Mouse (Mus musculus): ENCODE results near the gene Zbtb18. TPM values are rescaled to one million over a fixed set of nuclear protein-coding genes. Genes with fewer than 3 reads are reported as not detected.

Gene Zbtb18
- polyA plus RNA-seq, 1 experiment = 32.3 TPM

- Histone ChIP-seq H3K4me3 (ENCODE audit: insufficient read depth, low read length) (no peak overlapping the region), H3K4me1 (ENCODE audit: control insufficient read depth, insufficient read depth, low read length) (no peaks in the 10 kb centered on the region), H3K27ac (ENCODE audit: insufficient read depth, low read depth, low read length) (no peak overlapping the region)
- no peak for TF ChIP-seq POLR2A (IDR thresholded peaks at IDR 0.05; ENCODE audit: borderline replicate concordance, low read depth, low read length)
- TF ChIP-seq CTCF (IDR thresholded peaks at IDR 0.05; ENCODE audit: low read depth, low read length) = no peak
Observed at GRCm38 (mm10) chr1:177428338-177428737, 13.8 kb upstream of the Zbtb18 start.

- no peak overlapping the region for H3K4me3 ChIP-seq (ENCODE audit: insufficient read depth, low read length)
- TF ChIP-seq CTCF (IDR thresholded peaks at IDR 0.05; ENCODE audit: low read depth, low read length) (no peak), POLR2A (IDR thresholded peaks at IDR 0.05; ENCODE audit: borderline replicate concordance, low read depth, low read length) (no peak)
- no peaks in the 10 kb centered on the region for H3K4me1 ChIP-seq (ENCODE audit: control insufficient read depth, insufficient read depth, low read length)
- H3K27ac ChIP-seq (ENCODE audit: insufficient read depth, low read depth, low read length) = no peak overlapping the region
Observed at GRCm38 (mm10) chr1:177429067-177429466, 13.1 kb upstream of the Zbtb18 start.

- Histone ChIP-seq H3K4me1 (ENCODE audit: control insufficient read depth, insufficient read depth, low read length) (peaks cover 11% of the 10 kb centered on the region), H3K27ac (ENCODE audit: insufficient read depth, low read depth, low read length) (no peak overlapping the region), H3K4me3 (ENCODE audit: insufficient read depth, low read length) (no peak overlapping the region)
- TF ChIP-seq POLR2A (IDR thresholded peaks at IDR 0.05; ENCODE audit: borderline replicate concordance, low read depth, low read length) = no peak
- no peak for TF ChIP-seq CTCF (IDR thresholded peaks at IDR 0.05; ENCODE audit: low read depth, low read length)
Observed at GRCm38 (mm10) chr1:177440411-177440810, 1.7 kb upstream of the Zbtb18 start.

GRCm38 (mm10) chr1:177440981-177441491 is 1.1 kb upstream of the Zbtb18 start:
- H3K4me3 ChIP-seq (ENCODE audit: insufficient read depth, low read length) = peak overlapping the region; percentile 73
- peaks cover 13% of the 10 kb centered on the region for H3K4me1 ChIP-seq (ENCODE audit: control insufficient read depth, insufficient read depth, low read length)
- H3K27ac ChIP-seq (ENCODE audit: insufficient read depth, low read depth, low read length) = peak overlapping the region; percentile 59
- TF ChIP-seq CTCF (IDR thresholded peaks at IDR 0.05; ENCODE audit: low read depth, low read length) = no peak
- TF ChIP-seq POLR2A (IDR thresholded peaks at IDR 0.05; ENCODE audit: borderline replicate concordance, low read depth, low read length) = no peak

- H3K4me1 ChIP-seq (ENCODE audit: control insufficient read depth, insufficient read depth, low read length) = peaks cover 13% of the 10 kb centered on the region
- peak overlapping the region; percentile 73 for H3K4me3 ChIP-seq (ENCODE audit: insufficient read depth, low read length)
- no peak for TF ChIP-seq CTCF (IDR thresholded peaks at IDR 0.05; ENCODE audit: low read depth, low read length)
- H3K27ac ChIP-seq (ENCODE audit: insufficient read depth, low read depth, low read length) = peak overlapping the region; percentile 59
Observed at GRCm38 (mm10) chr1:177441492-177442195, 507 bp upstream of the Zbtb18 start.

- H3K27ac ChIP-seq (ENCODE audit: insufficient read depth, low read depth, low read length) = peak overlapping the region; percentile 7; the same call in 1 of the 2 replicates
- H3K4me1 ChIP-seq (ENCODE audit: control insufficient read depth, insufficient read depth, low read length) = peaks cover 13% of the 10 kb centered on the region
- H3K4me3 ChIP-seq (ENCODE audit: insufficient read depth, low read length) = peak overlapping the region; percentile 74
- TF ChIP-seq CTCF (IDR thresholded peaks at IDR 0.05; ENCODE audit: low read depth, low read length) = no peak
- no peak for TF ChIP-seq POLR2A (IDR thresholded peaks at IDR 0.05; ENCODE audit: borderline replicate concordance, low read depth, low read length)
Observed at GRCm38 (mm10) chr1:177442821-177443723, 921 bp downstream of the Zbtb18 start.

GRCm38 (mm10) chr1:177443724-177444482 is 1.8 kb downstream of the Zbtb18 start:
- TF ChIP-seq CTCF (IDR thresholded peaks at IDR 0.05; ENCODE audit: low read depth, low read length) = no peak
- no peak for TF ChIP-seq POLR2A (IDR thresholded peaks at IDR 0.05; ENCODE audit: borderline replicate concordance, low read depth, low read length)
- Histone ChIP-seq H3K27ac (ENCODE audit: insufficient read depth, low read depth, low read length) (no peak overlapping the region), H3K4me3 (ENCODE audit: insufficient read depth, low read length) (peak overlapping the region; percentile 74), H3K4me1 (ENCODE audit: control insufficient read depth, insufficient read depth, low read length) (peaks cover 15% of the 10 kb centered on the region)

GRCm38 (mm10) chr1:177444483-177444810 is 2.3 kb downstream of the Zbtb18 start:
- H3K27ac ChIP-seq (ENCODE audit: insufficient read depth, low read depth, low read length) = no peak overlapping the region
- no peak overlapping the region for H3K4me3 ChIP-seq (ENCODE audit: insufficient read depth, low read length)
- peaks cover 15% of the 10 kb centered on the region for H3K4me1 ChIP-seq (ENCODE audit: control insufficient read depth, insufficient read depth, low read length)
- TF ChIP-seq CTCF (IDR thresholded peaks at IDR 0.05; ENCODE audit: low read depth, low read length) (no peak), POLR2A (IDR thresholded peaks at IDR 0.05; ENCODE audit: borderline replicate concordance, low read depth, low read length) (no peak)

GRCm38 (mm10) chr1:177444941-177445340 is 2.8 kb downstream of the Zbtb18 start:
- Histone ChIP-seq H3K4me1 (ENCODE audit: control insufficient read depth, insufficient read depth, low read length) (peaks cover 15% of the 10 kb centered on the region), H3K27ac (ENCODE audit: insufficient read depth, low read depth, low read length) (no peak overlapping the region), H3K4me3 (ENCODE audit: insufficient read depth, low read length) (no peak overlapping the region)
- no peak for TF ChIP-seq CTCF (IDR thresholded peaks at IDR 0.05; ENCODE audit: low read depth, low read length)

Data from bone marrow macrophage, adult 2 months (primary cell).